Mouse (Mus musculus): ENCODE measurements around the gene Pald1.
A peak's percentile ranks its signal among the peaks of the same experiment; 100 is the strongest.

- TF ChIP-seq CTCF (IDR thresholded peaks at IDR 0.05), result no peak
- peak; percentile 66; the same call in 1 of the 2 replicates for TF ChIP-seq EP300 (IDR thresholded peaks at IDR 0.05; ENCODE audit: insufficient read depth, low read depth, low read length)
Measured at GRCm38 (mm10) chr10:61402911-61403310, 19.6 kb upstream of the Pald1 start.
